Mouse (Mus musculus) layer of hippocampus, adult 11-12 months (tissue): ENCODE data around the gene Stk32c.

Experiments
- DNase-seq: peaks from one replicate; pipeline ENCODE4 v3.0.0; 2022; ENCODE audit warnings: low spot score

Gene Stk32c

GRCm38 (mm10) chr7:139212754-139213745, at the start of gene Stk32c, which contains the start of gene Lrrc27:
Gene Stk32c (minus strand): TSS chr7:139213307.
Gene Lrrc27 (plus strand): TSS chr7:139212988.
- peak; percentile 98 for DNase-seq

- DNase-seq, result no peak
These were observed 44.8 kb upstream of the Stk32c start for GRCm38 (mm10) chr7:139257752-139258542.

- no peak for DNase-seq
These were observed 41.5 kb upstream of the Stk32c start for GRCm38 (mm10) chr7:139254626-139255025.

GRCm38 (mm10) chr7:139253462-139253861, 40.4 kb upstream of the Stk32c start:
- no peak for DNase-seq

GRCm38 (mm10) chr7:139252986-139253385, 39.9 kb upstream of the Stk32c start:
- DNase-seq, result no peak

- no peak for DNase-seq
These were observed 39.5 kb upstream of the Stk32c start for GRCm38 (mm10) chr7:139252566-139252965.

- DNase-seq, result peak; percentile 45
These were observed 38.8 kb upstream of the Stk32c start for GRCm38 (mm10) chr7:139251881-139252301.

- no peak for DNase-seq
These were observed 36.5 kb upstream of the Stk32c start for GRCm38 (mm10) chr7:139249406-139250210.

- DNase-seq, result no peak
These were observed 35.7 kb upstream of the Stk32c start for GRCm38 (mm10) chr7:139248615-139249405.

GRCm38 (mm10) chr7:139247881-139248614, 34.9 kb upstream of the Stk32c start, which contains the start of gene Pwwp2b:
Gene Pwwp2b (plus strand): TSS chr7:139248482.
- peak; percentile 71 for DNase-seq

GRCm38 (mm10) chr7:139246931-139247880, 34.1 kb upstream of the Stk32c start:
- peak; percentile 75 for DNase-seq

GRCm38 (mm10) chr7:139246086-139246485, 33.0 kb upstream of the Stk32c start:
- DNase-seq, result peak; percentile 27

GRCm38 (mm10) chr7:139239432-139239831, 26.3 kb upstream of the Stk32c start:
- DNase-seq, result no peak

- DNase-seq, result no peak
These were observed 22.7 kb upstream of the Stk32c start for GRCm38 (mm10) chr7:139235651-139236358.

- DNase-seq, result peak; percentile 42
These were observed 21.5 kb upstream of the Stk32c start for GRCm38 (mm10) chr7:139234426-139235188.

GRCm38 (mm10) chr7:139233714-139234113, 20.6 kb upstream of the Stk32c start:
- peak; percentile 89 for DNase-seq

- no peak for DNase-seq
These were observed 17.1 kb upstream of the Stk32c start for GRCm38 (mm10) chr7:139230241-139230640.
